Mouse (Mus musculus) gastrocnemius, postnatal 4 days (tissue): ENCODE measurements around the gene Tmem216. TPM values are rescaled to one million over a fixed set of nuclear protein-coding genes. Genes with fewer than 3 reads are reported as not detected.

Experiments used
- DNase-seq, 2 experiments: peaks; one replicate each; pipeline ENCODE4 v3.0.0; 2021 to 2022; ENCODE audit warnings: low spot score in 2 of 2, mixed read lengths in 2 of 2
- total RNA-seq, 2 experiments: library from RNA; stranded (reverse); gene quantifications; 2 replicates each; pipeline ENCODE4 v1.2.3; 2021

Gene Tmem216
- total RNA-seq, 2 experiments from 2014 or later: 4.4 to 5.2 TPM

DNA sequence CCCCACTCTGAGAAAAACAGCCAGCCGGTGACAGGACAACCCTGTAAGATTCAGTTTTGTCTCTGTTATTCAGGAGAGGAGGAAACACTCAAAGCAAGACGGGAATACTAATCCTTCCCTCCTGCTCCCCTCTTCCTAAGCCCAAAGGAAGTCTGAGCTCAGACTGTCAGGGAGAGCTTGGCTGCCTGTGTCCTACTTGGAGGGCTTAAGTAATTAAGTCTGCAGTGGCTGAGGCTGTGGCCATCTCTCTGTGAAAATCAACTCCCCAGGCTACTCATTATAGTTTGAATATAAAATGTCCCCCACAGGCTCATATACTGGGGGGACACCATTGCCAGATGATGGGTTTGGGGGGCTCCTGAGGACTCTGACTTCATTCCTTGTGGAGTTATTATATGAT lies 59.1 kb downstream of the Tmem216 start:
- no peak for DNase-seq

DNA sequence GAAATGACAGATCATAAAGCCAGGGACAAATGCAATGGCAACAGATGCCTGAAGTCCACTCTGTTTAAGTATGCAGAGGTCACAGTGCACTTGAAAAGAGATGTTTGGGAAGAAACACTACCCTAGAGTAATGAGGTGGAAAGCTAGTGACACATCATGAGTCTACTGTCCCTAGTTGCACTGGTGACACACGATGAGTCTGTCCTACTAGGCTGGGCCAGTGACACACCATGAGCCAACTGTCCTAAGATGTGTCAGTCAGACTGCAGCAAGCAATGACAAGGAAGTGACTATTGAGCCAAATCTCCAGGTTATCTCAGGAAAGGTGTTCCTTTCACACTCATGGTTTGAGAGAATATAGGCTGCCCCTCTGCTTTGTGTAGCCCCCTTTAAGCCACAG lies 60.4 kb downstream of the Tmem216 start:
- DNase-seq: no peak

DNA sequence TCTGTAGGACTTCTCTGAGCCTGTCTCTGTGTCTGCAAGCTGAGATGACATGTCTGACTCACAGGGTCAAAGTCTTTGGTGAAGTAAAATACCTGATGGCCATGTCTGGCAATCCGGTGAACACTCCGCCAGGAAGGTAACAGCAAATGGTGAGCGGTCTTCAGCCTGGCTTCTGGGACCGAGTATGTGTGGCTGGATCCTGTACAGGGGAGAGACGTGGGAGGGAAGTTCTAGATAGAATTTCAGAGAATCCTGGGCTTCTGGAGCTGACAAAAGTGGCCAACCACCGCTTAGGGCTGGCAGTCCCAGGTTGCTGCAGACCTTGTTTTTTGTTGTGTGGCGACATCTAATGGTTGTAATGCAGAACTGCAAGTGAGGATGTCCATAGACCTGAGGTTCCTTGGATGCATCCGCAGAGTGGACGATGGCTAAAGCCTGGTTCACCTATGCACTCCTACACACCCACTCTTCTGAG lies 69.7 kb downstream of the Tmem216 start:
- DNase-seq: peak in 1 of 2 experiments; percentile 42

Other genes starting within 250 kb of the Tmem216 start
- 1 to 10 TPM; 6.2 to 6.9 TPM for gene Syt7, start 167.1 kb downstream of the Tmem216 start, total RNA-seq
- gene Lrrc10b, start 98.8 kb downstream of the Tmem216 start, total RNA-seq: 1 to 10 TPM in 1 of 2 experiments, under 1 TPM in 1; 0.49 to 1.2 TPM
- gene Ppp1r32, start 73.3 kb downstream of the Tmem216 start, total RNA-seq: 1 to 10 TPM in 1 of 2 experiments, under 1 TPM in 1; 0.44 to 2.0 TPM
- 10 to 100 TPM; 40.5 to 53.0 TPM for gene Cpsf7, start 31.0 kb downstream of the Tmem216 start, total RNA-seq
- 10 to 100 TPM; 41.1 to 41.7 TPM for gene Sdhaf2, start 30.1 kb downstream of the Tmem216 start, total RNA-seq
- 1 to 10 TPM; 6.5 to 8.3 TPM for gene Cyb561a3, start 20.9 kb upstream of the Tmem216 start, total RNA-seq
- 1 to 10 TPM; 5.2 TPM for gene Tmem138, start 21.1 kb upstream of the Tmem216 start, total RNA-seq
- gene Ddb1, start 49.1 kb upstream of the Tmem216 start, total RNA-seq: 100 to 1,000 TPM; 338 to 352 TPM
- 10 to 100 TPM; 13.3 to 14.0 TPM for gene Tkfc, start 49.4 kb upstream of the Tmem216 start, total RNA-seq
- gene Vwce, start 78.0 kb upstream of the Tmem216 start, total RNA-seq: under 1 TPM; 0.41 to 0.66 TPM
- not detected for gene Pga5, start 121.8 kb upstream of the Tmem216 start, total RNA-seq
- gene Vps37c, start 132.5 kb upstream of the Tmem216 start, total RNA-seq: 10 to 100 TPM; 24.8 to 25.0 TPM
- under 1 TPM; 0.26 to 0.29 TPM for gene Cd5, start 182.8 kb upstream of the Tmem216 start, total RNA-seq